Mouse (Mus musculus) hindbrain, embryonic 11.5 days (tissue): Measurements from ENCODE around the gene Cpvl. TPM values are rescaled to one million over a fixed set of nuclear protein-coding genes. Genes with fewer than 3 reads are reported as not detected.

ENCODE experiments used
- ATAC-seq: fragments of 200-750 bp; cut with Nextera tagmentation; 2 replicates; pipeline ENCODE4 v1.8.0; 2017; ENCODE audit warnings: mild to moderate bottlenecking, moderate TSS enrichment, moderate library complexity; ENCODE audit not compliant: low FRiP score
- DNase-seq: peaks from one replicate; pipeline ENCODE4 v3.0.0-alpha.2; 2015; ENCODE audit warnings: low spot score
- H3K27ac ChIP-seq: fragments of 300-500 bp; sonication (generic); 2 replicates; pipeline ENCODE4 v1.5.1; 2014; ENCODE audit warnings: mild to moderate bottlenecking, low read depth, low read length
- H3K27me3 ChIP-seq: fragments of 300-500 bp; sonication (generic); 2 replicates; pipeline ENCODE4 v1.6.1; 2014; ENCODE audit warnings: mild to moderate bottlenecking, low read length, moderate library complexity, mixed read lengths; ENCODE audit not compliant: control insufficient read depth, insufficient read depth
- H3K36me3 ChIP-seq: fragments of 300-500 bp; sonication (generic); 2 replicates; pipeline ENCODE4 v1.6.1; 2014; ENCODE audit warnings: mild to moderate bottlenecking, low read length, moderate library complexity, mixed read lengths; ENCODE audit not compliant: control insufficient read depth, insufficient read depth
- H3K4me1 ChIP-seq: fragments of 300-500 bp; sonication (generic); replicated peaks from 2 replicates; pipeline ENCODE4 v1.6.1; 2014; ENCODE audit warnings: low read length, mixed read lengths; ENCODE audit not compliant: control insufficient read depth, insufficient read depth
- H3K4me2 ChIP-seq: fragments of 300-500 bp; sonication (generic); replicated peaks from 2 replicates; pipeline ENCODE4 v1.6.1; 2014; ENCODE audit warnings: mild to moderate bottlenecking, low read depth, low read length
- H3K4me3 ChIP-seq: fragments of 300-500 bp; sonication (generic); 2 replicates; pipeline ENCODE4 v1.5.1; 2014; ENCODE audit warnings: low read depth, low read length
- H3K9ac ChIP-seq: fragments of 300-500 bp; sonication (generic); 2 replicates; pipeline ENCODE4 v1.6.1; 2014; ENCODE audit warnings: low read depth, low read length
- H3K9me3 ChIP-seq: fragments of 300-500 bp; sonication (generic); 2 replicates; pipeline ENCODE4 v1.6.1; 2016; ENCODE audit warnings: low read length; ENCODE audit not compliant: control insufficient read depth
- WGBS: fragments of 180-500 bp; shearing (Covaris S2); extraction: QIAGEN DNeasy Blood & Tissue Kit; methylation state at CpG from one replicate; pipeline ENCODE4 v1.1.7; 2014; 5-methylcytosine and 5-hydroxymethylcytosine counted together
- polyA plus RNA-seq: library from polyadenylated mRNA; unstranded; fragments of >200 nt; fragmentation: Nextera tagmentation; extraction: Ambion mirVana; gene quantifications from 2 replicates; pipeline ENCODE4 v1.2.1, GENCODE M21; 2014

Cpvl gene
- polyA plus RNA-seq, 1 experiment from 2014 or later: 0.11 TPM

GRCm38 (mm10) chr6:53912112-53912782, 66.2 kb downstream of the Cpvl start:
- no peaks in the 10 kb centered on the region for H3K36me3 ChIP-seq
- no peaks in the 10 kb centered on the region for H3K9me3 ChIP-seq
- no peaks in the 10 kb centered on the region for H3K27me3 ChIP-seq
- no peak overlapping the region for H3K4me3 ChIP-seq
- no peak overlapping the region for H3K9ac ChIP-seq
- no peak for ATAC-seq
- no peak overlapping the region for H3K4me2 ChIP-seq
- 0 out of 2 replicates have a peak, but pooled peaks cover 3% of the 10 kb centered on the region for H3K4me1 ChIP-seq
- no peak overlapping the region for H3K27ac ChIP-seq
- 78% methylated on average over 6 of the region's 6 CpGs for WGBS
- DNase-seq: no peak

- DNase-seq (peak; percentile 35), ATAC-seq (no peak)
- 0 out of 2 replicates have a peak, but pooled peaks cover 3% of the 10 kb centered on the region for H3K4me1 ChIP-seq
- no peak overlapping the region for H3K4me2 ChIP-seq
- H3K9me3 ChIP-seq: no peaks in the 10 kb centered on the region
- no peaks in the 10 kb centered on the region for H3K27me3 ChIP-seq
- no peak overlapping the region for H3K4me3 ChIP-seq
- no peak overlapping the region for H3K9ac ChIP-seq
- no peaks in the 10 kb centered on the region for H3K36me3 ChIP-seq
- H3K27ac ChIP-seq: no peak overlapping the region
- 12% methylated on average over 3 of the region's 3 CpGs for WGBS
Observed at GRCm38 (mm10) chr6:53909986-53910385, 68.5 kb downstream of the Cpvl start.

DNA sequence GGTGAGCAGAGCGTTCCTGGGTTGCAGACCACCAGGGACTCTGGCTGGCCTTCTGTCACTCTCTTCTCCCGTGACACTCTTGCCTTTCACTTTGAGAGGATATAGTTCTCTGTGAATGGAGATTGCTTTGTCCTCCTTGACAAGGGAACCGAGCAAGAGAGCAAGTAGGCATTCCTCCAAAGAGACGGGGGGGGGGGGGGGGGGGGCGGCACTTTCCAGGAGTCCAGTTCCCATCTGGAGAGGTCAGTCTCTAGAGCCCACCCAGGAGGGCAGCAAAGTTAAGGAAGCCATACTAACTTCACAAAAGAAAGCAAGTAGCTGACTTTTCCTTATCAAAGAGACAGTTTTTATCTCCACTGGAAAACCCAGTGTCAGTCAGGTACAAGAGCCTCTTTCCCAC, 69.0 kb downstream of the Cpvl start:
- H3K27ac ChIP-seq: no peak overlapping the region
- ATAC-seq: no peak

DNA sequence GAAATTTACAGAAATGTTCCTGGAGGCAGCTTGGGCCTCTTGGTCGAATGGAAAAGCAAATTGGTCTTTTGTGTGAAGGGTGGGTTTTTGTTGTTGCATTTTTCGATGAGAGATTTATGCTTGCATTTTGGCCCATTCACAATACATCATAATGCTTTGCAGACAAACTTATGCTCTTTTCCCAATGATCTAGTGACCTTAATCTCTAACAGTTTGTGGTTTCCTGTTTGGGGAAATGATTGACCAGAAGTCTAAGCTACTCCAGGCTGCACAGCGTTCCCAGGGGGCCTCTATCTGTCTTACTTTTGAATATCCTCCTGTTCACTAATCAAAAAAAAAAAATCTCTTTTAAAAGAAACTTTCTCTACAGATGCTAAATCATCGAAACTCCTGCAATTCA, 71.6 kb downstream of the Cpvl start:
- no peak overlapping the region for H3K9ac ChIP-seq
- ATAC-seq (no peak), DNase-seq (no peak)
- WGBS: 68% methylated on average over 4 of the region's 4 CpGs
- no peak overlapping the region for H3K4me3 ChIP-seq
- H3K36me3 ChIP-seq: no peaks in the 10 kb centered on the region
- H3K27me3 ChIP-seq: no peaks in the 10 kb centered on the region
- no peak overlapping the region for H3K4me2 ChIP-seq
- H3K4me1 ChIP-seq: 0 out of 2 replicates have a peak, but pooled peaks cover 3% of the 10 kb centered on the region
- no peak overlapping the region for H3K27ac ChIP-seq
- no peaks in the 10 kb centered on the region for H3K9me3 ChIP-seq

More for the DNA sequence above, 69.0 kb downstream of the Cpvl start:
- no peaks in the 10 kb centered on the region for H3K27me3 ChIP-seq
- H3K4me1 ChIP-seq: 0 out of 2 replicates have a peak, but pooled peaks cover 3% of the 10 kb centered on the region
- 7% methylated on average over 4 of the region's 5 CpGs for WGBS
- H3K36me3 ChIP-seq: no peaks in the 10 kb centered on the region
- no peak overlapping the region for H3K4me2 ChIP-seq
- no peak for DNase-seq
- no peak overlapping the region for H3K9ac ChIP-seq
- no peak overlapping the region for H3K4me3 ChIP-seq
- H3K9me3 ChIP-seq: no peaks in the 10 kb centered on the region

DNA sequence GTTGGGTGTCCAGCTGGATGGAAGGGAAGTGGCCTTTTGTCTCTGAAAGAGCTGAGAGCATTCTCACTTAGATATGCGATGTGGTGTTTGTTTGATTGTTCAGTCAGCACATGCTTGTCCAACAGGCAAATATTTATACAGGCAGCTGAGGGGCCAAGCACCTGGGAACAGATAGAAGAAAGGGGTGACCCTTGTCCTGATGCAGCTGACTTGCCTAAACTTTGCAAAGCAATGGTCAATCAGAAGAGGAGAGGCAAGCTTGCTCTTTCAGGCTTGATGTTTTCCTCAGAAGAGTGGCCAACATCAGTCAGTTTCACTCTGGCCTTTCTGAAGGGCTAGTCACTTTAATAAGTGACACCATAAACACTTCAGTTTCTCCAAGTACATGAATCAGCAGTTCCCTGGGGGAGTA, 72.4 kb downstream of the Cpvl start:
- H3K4me2 ChIP-seq: no peak overlapping the region
- H3K9ac ChIP-seq: no peak overlapping the region
- H3K9me3 ChIP-seq: no peaks in the 10 kb centered on the region
- no peaks in the 10 kb centered on the region for H3K36me3 ChIP-seq
- ATAC-seq (no peak), DNase-seq (no peak)
- H3K27ac ChIP-seq: no peak overlapping the region
- 0 out of 2 replicates have a peak, but pooled peaks cover 3% of the 10 kb centered on the region for H3K4me1 ChIP-seq
- no peak overlapping the region for H3K4me3 ChIP-seq
- WGBS: 55% methylated on average over 1 of the region's 1 CpGs
- no peaks in the 10 kb centered on the region for H3K27me3 ChIP-seq

DNA sequence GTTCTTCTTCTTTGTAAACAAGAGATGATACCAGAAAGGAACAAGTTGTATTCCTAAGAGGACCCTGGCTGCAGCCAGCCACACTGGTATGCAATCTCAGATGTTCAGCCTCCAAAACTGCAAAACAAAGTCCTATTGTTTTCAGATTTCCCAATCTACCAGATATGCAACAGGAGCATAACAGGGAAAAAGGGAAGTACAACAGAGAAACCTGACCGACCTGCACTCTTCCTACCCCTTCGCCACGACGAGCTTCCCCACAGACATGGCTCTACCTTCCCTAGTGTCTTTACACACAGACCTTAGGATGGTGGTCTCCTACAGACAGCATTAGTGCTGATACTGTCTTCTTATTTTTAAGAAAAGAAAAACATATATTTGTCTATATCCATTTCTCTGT, 72.9 kb downstream of the Cpvl start:
- no peaks in the 10 kb centered on the region for H3K9me3 ChIP-seq
- H3K27me3 ChIP-seq: no peaks in the 10 kb centered on the region
- no peak overlapping the region for H3K4me3 ChIP-seq
- H3K27ac ChIP-seq: no peak overlapping the region
- ATAC-seq (no peak), DNase-seq (no peak)
- 82% methylated on average over 4 of the region's 4 CpGs for WGBS
- no peak overlapping the region for H3K9ac ChIP-seq
- 0 out of 2 replicates have a peak, but pooled peaks cover 3% of the 10 kb centered on the region for H3K4me1 ChIP-seq
- no peaks in the 10 kb centered on the region for H3K36me3 ChIP-seq
- no peak overlapping the region for H3K4me2 ChIP-seq

DNA sequence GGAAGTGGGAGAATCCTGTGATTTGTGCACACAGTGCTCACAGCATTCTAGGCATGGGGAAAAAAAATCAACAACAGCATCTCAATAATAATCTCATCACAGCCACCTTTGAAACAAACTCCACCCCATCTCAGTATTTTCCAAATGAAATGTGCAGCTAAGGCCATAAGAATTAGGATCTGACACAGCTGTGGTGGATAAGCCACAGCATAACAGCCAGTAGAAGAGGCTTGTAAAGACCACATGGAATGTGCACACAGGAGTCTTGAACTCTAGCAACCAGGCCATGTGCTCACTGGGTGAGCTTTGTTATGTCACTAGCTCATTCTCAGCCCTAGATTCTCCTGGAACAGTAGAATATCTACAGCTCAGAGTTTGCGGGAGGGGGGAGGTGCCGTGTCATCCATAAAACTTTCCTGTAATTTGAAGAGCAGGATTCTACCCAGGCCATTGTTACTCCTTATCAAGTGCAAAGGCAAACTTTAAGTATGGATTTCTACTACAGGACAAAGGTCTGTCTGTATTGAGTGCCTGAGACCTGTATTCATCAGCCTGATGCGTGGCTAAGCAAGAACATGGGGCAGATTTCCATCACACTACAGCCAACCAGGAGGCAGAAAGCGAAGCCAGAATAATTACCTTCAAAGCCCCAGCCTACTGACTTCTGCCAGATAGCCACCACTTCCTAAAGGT, 73.6 kb downstream of the Cpvl start:
- WGBS: 87% methylated on average over 4 of the region's 4 CpGs
- H3K9me3 ChIP-seq: no peaks in the 10 kb centered on the region
- H3K4me1 ChIP-seq: 0 out of 2 replicates have a peak, but pooled peaks cover 2% of the 10 kb centered on the region
- DNase-seq: no peak
- no peaks in the 10 kb centered on the region for H3K36me3 ChIP-seq
- H3K4me2 ChIP-seq: no peak overlapping the region
- no peak overlapping the region for H3K4me3 ChIP-seq
- H3K27ac ChIP-seq: no peak overlapping the region
- no peak overlapping the region for H3K9ac ChIP-seq
- ATAC-seq: no peak
- H3K27me3 ChIP-seq: no peaks in the 10 kb centered on the region

GRCm38 (mm10) chr6:53904186-53904585, 74.3 kb downstream of the Cpvl start:
- ATAC-seq (no peak), DNase-seq (no peak)
- H3K4me3 ChIP-seq: no peak overlapping the region
- no peak overlapping the region for H3K27ac ChIP-seq
- H3K9me3 ChIP-seq: no peaks in the 10 kb centered on the region
- no peaks in the 10 kb centered on the region for H3K4me1 ChIP-seq
- WGBS: 82% methylated on average over 3 of the region's 3 CpGs
- no peaks in the 10 kb centered on the region for H3K36me3 ChIP-seq
- no peak overlapping the region for H3K4me2 ChIP-seq
- H3K27me3 ChIP-seq: no peaks in the 10 kb centered on the region
- H3K9ac ChIP-seq: no peak overlapping the region

DNA sequence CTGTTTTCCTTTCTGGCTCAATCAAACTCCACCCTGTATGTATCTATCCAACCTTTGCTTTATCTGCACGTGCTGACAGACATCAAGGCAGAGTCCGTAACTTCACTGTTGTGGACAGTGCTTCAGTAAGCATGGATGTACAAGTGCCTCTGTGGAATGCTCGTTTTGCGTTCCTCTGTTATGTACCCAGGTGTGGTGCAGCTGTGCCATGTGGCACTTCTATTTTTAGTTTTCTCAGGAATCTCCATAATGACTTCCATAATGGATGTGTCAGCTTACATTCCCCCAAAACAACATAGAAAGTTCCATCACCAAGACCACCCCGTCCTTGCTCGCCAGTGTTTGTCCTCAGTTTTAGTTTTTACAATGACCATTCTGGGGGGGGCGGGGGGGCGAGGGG, 76.7 kb downstream of the Cpvl start:
- Histone ChIP-seq H3K27me3 (no peaks in the 10 kb centered on the region), H3K36me3 (no peaks in the 10 kb centered on the region), H3K27ac (no peak overlapping the region), H3K9me3 (no peaks in the 10 kb centered on the region), H3K9ac (no peak overlapping the region), H3K4me1 (no peaks in the 10 kb centered on the region), H3K4me3 (no peak overlapping the region), H3K4me2 (no peak overlapping the region)
- WGBS: 72% methylated on average over 8 of the region's 8 CpGs
- ATAC-seq: no peak
- DNase-seq: no peak
